Mouse (Mus musculus) heart, adult 8-10 months (tissue): ENCODE measurements around the gene Sh2b3. TPM values are rescaled to one million over a fixed set of nuclear protein-coding genes. Genes with fewer than 3 reads are reported as not detected.

Experiments
- DNase-seq: peaks from one replicate; pipeline ENCODE4 v3.0.0; 2022; ENCODE audit warnings: low spot score
- microRNA-seq: library from miRNA; unstranded; fragments of <30 nt; microRNA quantifications from one replicate; pipeline ENCODE4 v1.2.0, GENCODE M21; 2022
- total RNA-seq, 4 experiments: library from RNA; stranded (reverse); gene quantifications; 2 replicates each; pipeline ENCODE4 v1.2.4; 2022

The Sh2b3 gene
- total RNA-seq, 4 experiments from 2014 or later = 19.2 to 23.0 (median 22.3) TPM

- no peak for DNase-seq
Observed at GRCm38 (mm10) chr5:121791026-121791425, 46.4 kb downstream of the Sh2b3 start.

- DNase-seq = peak; percentile 44
Observed at GRCm38 (mm10) chr5:121783862-121784500, 53.5 kb downstream of the Sh2b3 start.

- DNase-seq = no peak
Observed at GRCm38 (mm10) chr5:121782467-121782866, 55.0 kb downstream of the Sh2b3 start.

- DNase-seq = no peak
Observed at GRCm38 (mm10) chr5:121780180-121780579, 57.3 kb downstream of the Sh2b3 start.

GRCm38 (mm10) chr5:121778485-121779119, 58.8 kb downstream of the Sh2b3 start:
- no peak for DNase-seq

- DNase-seq = no peak
Observed at GRCm38 (mm10) chr5:121771611-121772010, 65.8 kb downstream of the Sh2b3 start.

- peak; percentile 36 for DNase-seq
Observed at GRCm38 (mm10) chr5:121769827-121770226, 67.6 kb downstream of the Sh2b3 start.

GRCm38 (mm10) chr5:121767564-121767963, 69.9 kb downstream of the Sh2b3 start:
- DNase-seq = no peak

- DNase-seq = no peak
Observed at GRCm38 (mm10) chr5:121766038-121766773, 71.2 kb downstream of the Sh2b3 start.

Small RNAs within 50 kb of the gene (microRNA-seq; reads per million reads assigned to microRNA genes)
- 1.7 reads per million for gene Mir7031

Other genes starting within 250 kb of the Sh2b3 start
- 100 to 1,000 TPM; 363 to 434 (median 401) TPM for gene Aldh2, start 243.8 kb downstream of the Sh2b3 start, total RNA-seq
- 100 to 1,000 TPM in 2 of 4 experiments, 10 to 100 TPM in 2; 97.0 to 106 (median 99.0) TPM for gene Acad12, start 218.7 kb downstream of the Sh2b3 start, total RNA-seq
- gene Acad10, start 177.1 kb downstream of the Sh2b3 start, total RNA-seq = 10 to 100 TPM; 26.3 to 29.6 (median 26.9) TPM
- gene Brap, start 177.1 kb downstream of the Sh2b3 start, total RNA-seq = 10 to 100 TPM; 26.0 to 30.9 (median 29.3) TPM
- 100 to 1,000 TPM; 143 to 153 (median 147) TPM for gene Atxn2, start 126.3 kb downstream of the Sh2b3 start, total RNA-seq
- gene Pheta1, start 11.3 kb upstream of the Sh2b3 start, total RNA-seq = 10 to 100 TPM in 1 of 4 experiments, 1 to 10 TPM in 3; 8.6 to 10.1 (median 9.1) TPM
- 10 to 100 TPM; 16.1 to 21.3 (median 20.0) TPM for gene Cux2, start 212.5 kb upstream of the Sh2b3 start, total RNA-seq